Mouse (Mus musculus) liver, postnatal 0 days (tissue): ENCODE results near the gene Tle4.

ENCODE experiments used
- CTCF ChIP-seq: sonication (generic); IDR thresholded peaks from 2 replicates; pipeline ENCODE4 v1.5.1; 2016; ENCODE audit warnings: antibody characterized with exemption, low read depth
- EP300 ChIP-seq: IDR thresholded peaks from 2 replicates; pipeline ENCODE4 v1.6.1; 2016; ENCODE audit warnings: antibody characterized with exemption, low read depth, mild to moderate bottlenecking

DNA sequence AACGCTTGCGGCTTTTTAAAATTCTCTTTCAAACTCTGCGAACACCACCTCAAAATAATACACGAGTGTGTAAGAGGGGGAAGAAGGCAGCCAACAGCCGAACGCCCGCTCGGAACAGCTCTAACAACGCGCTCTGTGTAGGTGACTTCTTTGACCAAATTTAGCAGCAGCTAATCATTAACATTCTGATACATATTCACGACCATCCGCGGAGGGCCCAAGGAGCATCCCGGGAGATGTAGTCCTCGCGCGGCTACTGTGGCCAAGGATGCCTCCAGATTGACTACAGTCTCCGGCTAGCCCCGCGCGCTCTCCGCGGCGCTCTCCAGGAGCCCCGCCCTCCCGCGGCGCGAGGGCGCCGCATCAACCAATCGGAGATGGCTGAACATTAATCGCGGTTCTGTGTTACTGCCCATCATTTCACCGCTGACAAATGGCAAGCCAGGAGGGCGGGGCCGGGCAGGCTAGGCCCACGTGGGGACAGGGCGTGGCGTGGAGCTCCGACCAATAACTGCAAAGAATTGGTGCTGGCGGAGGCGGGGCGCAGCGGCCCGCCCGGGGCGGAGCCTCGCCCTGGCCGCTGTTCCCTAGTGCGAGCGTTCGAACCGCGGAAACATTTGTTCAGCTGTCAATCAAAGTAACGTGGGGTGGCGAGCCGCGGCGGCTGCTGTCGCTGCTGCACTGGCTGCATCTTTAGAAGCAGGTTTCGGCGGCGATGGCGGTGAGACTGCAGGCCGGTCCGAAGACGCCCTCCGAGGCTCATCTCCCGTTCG, at the start of gene Tle4:
- TF ChIP-seq CTCF (no peak), EP300 (no peak)
